Mouse (Mus musculus) ES-CJ7 (cell line): ENCODE measurements around the gene Twnk.

Experiments
- DNase-seq: peaks from one replicate; pipeline ENCODE4 v3.0.0; 2011; ENCODE audit warnings: low read depth, low spot score

Gene Twnk

DNA sequence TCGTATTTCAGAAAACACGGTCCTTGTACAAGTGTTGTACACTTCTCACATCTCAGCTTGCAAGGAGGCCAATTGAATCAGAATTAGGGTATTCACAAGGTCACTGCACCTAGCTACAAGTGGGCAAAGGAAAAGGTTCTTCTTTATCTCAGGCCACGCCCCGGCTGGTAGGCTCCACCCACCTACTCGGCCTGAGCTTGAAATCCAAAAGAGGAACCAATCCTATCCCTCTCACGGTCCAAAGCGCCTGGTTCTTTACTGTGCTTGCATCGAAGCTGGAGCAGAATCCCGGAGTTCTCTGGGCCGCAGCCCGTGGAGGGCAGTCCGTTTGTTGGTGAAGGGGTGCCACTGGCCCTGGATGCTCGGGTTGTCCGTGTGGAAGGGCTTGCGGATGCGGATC is at the start of gene Twnk:
TSS of gene Twnk (plus strand) at position 220 of the 400 bp plus-strand sequence.
- peak; percentile 78 for DNase-seq

DNA sequence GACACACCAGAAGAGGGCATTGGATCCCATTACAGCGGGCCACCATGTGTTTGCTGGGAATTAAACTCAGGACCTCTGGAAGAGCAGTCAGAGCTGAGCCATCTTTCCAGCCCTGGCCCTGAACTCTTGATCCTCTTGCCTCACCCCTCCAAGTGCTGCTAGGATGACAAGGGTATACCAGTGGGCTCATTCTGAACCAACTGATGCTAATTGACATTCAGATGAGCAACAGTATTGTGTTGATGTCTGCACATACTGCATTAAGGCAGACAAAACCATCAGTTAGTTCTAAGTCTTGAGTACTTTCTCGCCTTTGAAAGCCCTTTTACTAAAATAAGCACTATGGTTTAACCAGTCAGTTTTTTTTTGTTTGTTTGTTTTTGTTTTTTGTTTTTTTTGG is 45.8 kb upstream of the Twnk start:
- peak; percentile 53 for DNase-seq

DNA sequence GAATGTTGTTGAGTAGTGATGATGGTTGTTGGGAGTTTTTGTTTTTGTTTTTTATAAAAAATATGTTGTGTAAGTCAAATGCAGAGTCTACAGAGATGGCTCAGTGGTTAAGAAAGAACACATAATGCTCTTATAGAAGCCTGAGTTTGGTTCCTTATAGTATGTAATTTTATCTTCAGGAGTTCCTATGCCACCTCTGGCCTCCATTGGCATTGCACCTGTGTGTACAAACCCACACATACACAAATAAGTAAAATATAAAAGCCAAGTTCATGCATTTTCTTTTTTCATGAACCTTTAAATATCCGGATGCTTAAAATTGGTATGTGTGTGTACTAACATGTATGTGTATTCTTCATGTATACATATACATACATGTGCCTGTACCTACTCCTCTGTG is 39.5 kb upstream of the Twnk start:
- DNase-seq, result no peak

DNA sequence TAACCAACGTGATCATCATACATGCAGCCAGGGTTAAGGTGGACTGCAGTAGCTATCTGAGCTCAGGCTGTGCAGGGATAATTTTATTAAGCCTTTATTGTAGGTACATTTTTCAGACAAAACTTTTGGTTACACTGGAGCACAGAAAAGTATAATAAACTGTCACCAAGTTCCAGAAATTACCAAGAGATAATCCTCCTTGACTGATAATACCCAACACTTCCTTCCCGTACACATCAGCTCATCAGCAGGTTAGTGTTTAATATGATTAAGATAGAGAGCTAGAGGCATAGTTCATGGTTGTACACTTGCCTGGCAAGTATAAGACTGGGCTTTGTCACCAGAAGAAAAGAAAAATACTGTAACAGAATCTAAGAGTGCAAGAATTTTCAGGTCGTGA is 37.1 kb upstream of the Twnk start:
- DNase-seq, result no peak

- DNase-seq, result no peak
Measured at GRCm38 (mm10) chr19:44976636-44977035, 28.8 kb upstream of the Twnk start.

- DNase-seq, result no peak
Measured at GRCm38 (mm10) chr19:44977148-44977547, 28.3 kb upstream of the Twnk start.

GRCm38 (mm10) chr19:44980787-44981186 is 24.7 kb upstream of the Twnk start:
- DNase-seq, result no peak

DNA sequence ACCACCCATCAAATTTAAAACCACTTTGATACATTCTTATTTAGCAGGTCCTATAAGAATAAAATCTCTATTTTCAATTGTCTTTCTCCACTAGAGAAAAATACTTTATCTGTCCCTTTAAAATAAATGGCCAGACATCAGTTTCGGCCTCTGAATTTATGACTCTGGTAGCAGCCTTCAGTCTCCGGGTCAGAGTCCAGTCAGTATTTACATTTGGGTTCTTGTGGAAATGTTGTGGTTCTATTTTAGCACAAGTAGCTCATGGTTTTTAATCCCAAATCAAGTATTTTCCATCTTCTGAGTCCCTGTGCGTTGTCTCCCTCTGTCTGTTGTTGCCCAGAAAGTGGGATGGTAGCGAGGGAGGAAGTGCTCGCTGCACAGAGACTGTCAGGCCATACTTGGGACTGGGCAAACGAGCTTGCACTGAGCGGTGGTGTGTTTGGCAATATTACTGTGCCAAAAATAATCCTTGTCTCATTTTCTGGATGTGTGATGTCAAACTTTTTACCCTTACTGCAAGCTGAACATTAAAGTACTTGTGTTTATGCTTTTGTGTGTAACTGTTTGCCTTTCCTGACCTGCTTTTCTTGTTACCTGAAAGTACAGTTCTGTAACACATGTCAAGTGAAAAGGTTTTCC is 22.9 kb upstream of the Twnk start:
- DNase-seq, result no peak

DNA sequence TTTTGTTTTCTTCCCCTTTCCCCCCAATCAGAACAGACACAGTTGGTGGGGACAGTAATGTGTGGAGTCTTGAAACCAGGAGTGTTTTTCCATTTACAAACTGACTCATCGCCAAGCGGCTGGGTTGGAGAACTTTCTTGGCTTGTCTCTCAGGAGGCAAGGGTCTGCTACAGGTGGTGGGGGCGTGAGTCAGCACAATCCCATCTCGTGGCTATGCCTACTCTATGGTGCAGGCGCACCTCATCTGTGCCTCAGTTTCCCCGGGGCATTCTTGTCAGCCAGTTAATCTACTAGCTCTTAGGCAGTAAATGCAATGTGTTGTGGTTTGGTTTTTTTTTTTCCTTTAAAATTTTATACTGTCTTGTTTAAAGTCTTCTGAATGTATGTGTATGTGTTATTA is 22.1 kb upstream of the Twnk start:
- DNase-seq, result no peak

DNA sequence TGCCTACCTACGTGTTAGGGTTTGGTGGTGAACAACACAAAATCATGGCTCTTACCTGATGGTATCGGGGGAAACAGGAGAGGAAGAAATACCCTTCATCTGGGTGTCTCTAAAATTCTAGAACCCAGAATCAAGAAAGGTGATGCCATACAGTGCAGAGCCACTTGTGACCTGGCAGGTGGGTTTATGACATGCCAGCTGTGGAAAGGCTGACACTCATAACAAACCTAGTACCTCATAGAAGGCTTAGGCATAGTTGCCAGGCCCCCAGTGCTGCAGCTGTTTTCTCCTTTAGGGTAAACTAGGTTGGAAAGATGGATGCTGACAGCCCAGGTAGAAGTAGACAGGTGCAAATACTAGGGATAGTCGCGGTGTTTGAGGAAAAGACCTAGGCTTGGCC is 21.0 kb upstream of the Twnk start:
- DNase-seq, result no peak

GRCm38 (mm10) chr19:44985159-44985988 is 20.1 kb upstream of the Twnk start:
- DNase-seq, result no peak

DNA sequence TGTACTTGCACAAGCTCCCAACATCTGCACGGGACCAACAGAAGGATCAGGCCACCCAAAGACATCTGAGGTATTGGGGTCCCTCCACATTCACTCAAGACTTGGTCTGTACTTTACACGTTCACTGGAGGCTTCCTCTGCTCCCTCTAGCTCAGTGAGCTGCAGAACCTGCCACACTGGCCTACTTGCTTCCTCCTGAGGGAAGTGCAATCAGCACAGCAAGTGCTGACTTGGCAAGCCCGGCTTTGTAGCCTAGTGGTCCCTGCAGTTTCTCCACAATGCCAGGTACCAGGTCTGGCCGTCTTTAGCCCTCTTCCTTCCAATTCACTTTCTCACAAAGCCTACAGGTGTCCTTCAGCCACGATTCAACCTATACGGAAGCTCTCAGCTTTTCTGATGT is 18.5 kb upstream of the Twnk start:
- no peak for DNase-seq

DNA sequence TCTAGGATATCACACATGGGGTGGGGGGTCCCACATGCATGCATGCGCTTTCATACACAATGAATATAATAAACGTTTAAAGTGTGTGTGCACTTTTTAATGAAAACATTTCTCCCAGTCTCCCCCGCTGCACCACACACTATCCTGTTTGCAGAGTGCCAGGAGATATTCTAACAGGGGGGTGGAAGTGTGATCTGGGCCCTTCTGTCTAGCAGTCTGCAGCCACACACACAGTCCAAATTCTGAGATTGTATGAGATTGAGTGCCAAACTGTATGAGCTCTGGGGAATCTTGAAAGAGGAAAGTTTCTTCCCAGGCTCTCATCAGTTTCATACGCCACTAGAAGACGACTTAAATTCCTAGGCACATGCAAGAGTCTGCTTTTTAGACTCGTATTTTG is 17.6 kb upstream of the Twnk start:
- DNase-seq, result no peak

- DNase-seq, result no peak
Measured at GRCm38 (mm10) chr19:44988321-44988720, 17.1 kb upstream of the Twnk start.

DNA sequence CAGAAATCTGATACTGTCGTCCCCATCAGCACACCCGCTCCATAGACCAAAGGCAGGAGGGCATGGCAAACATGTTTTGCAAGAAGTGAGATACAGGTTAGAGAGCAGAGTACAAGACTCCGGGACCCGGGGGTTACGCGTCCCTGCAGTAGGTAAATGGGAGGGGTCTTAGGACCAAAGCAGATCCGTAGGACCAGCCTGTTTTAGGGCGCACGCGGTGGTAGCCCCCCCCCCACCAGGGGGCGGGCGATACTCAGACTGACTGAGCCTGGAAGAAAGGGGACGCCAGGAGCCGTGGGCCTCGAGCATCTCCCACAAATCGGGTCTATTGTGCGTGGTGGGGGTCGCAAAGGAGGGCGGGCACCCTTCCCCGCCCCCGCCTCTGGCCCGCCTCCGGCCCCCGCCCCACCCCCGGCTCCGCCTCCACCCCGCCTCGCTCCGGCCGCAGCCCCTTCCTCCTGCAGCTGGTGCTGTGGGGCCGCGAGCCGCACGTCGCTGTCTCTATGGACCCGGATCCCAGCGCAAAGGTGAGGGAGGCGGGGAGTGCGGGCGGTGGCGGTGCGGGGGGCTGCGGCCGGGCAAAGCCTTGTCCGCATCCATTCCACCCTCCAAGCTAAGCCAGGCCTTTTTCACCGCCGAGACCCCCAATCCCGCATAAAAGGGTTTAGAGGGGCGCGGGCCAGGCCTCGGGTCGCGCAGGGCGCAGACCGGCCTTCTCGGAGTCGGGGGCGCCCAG is 16.5 kb upstream of the Twnk start, which contains the start of gene Sema4g:
TSS of gene Sema4g (plus strand) at position 271 of the 736 bp plus-strand sequence.
- DNase-seq, result peak; percentile 57

GRCm38 (mm10) chr19:44989567-44990495 is 15.6 kb upstream of the Twnk start:
- DNase-seq, result no peak

DNA sequence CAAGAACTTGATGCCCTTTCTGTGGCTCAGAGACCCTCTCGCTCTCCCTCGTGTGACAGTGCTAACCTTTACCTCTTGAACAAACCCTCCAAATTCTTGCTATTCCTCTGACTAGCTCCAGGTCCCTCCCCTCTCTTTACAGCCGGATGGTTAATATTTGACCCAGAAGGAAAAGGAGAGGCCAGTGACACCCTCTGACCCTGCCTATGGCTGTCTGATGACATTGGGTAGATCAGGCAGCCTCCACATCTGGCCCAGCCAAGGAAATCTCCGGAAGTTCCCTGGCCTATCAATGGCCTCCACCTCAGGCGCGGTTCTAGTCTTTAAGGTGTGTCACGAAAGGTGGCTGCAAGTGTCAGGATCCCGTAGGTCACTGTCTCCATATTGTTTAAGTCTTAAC is 14.4 kb upstream of the Twnk start:
- no peak for DNase-seq

- DNase-seq, result peak; percentile 36
Measured at GRCm38 (mm10) chr19:44992246-44992645, 13.2 kb upstream of the Twnk start.

- DNase-seq, result no peak
Measured at GRCm38 (mm10) chr19:44992712-44993111, 12.8 kb upstream of the Twnk start.

DNA sequence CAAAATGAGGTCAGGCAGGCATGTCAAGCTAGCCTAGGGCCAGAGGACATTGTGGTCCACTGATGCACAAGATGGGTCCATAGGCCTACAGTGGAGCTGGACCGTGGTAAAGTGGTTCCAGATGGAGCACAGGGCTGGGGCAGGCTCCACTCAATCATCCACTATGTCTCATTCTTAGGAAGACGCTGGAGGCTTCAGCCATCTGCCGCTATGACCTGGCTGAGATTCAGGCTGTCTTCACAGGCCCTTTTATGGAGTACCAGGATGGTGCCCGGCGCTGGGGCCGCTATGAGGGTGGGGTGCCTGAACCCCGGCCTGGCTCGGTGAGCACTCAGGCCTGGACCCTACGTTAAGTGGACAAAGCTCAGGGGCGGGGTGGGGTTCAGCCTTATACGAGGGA is 7.7 kb upstream of the Twnk start:
- DNase-seq, result no peak

- DNase-seq, result no peak
Measured at GRCm38 (mm10) chr19:44999647-45000046, 5.8 kb upstream of the Twnk start.
